Mouse (Mus musculus): ENCODE measurements around the gene Myh14. TPM values are rescaled to one million over a fixed set of nuclear protein-coding genes. Genes with fewer than 3 reads are reported as not detected.

The Myh14 gene
- total and polyA plus RNA-seq, 3 experiments, result under 0.01 to 0.08 TPM; not detected in 1

GRCm38 (mm10) chr7:44662168-44662567 lies 8.5 kb downstream of the Myh14 start:
- no peaks in the 10 kb centered on the region for H3K27me3 ChIP-seq (ENCODE audit: control insufficient read depth in 1 of 2, insufficient read depth in 2 of 2, low read length in 2 of 2)
- H3K79me2 ChIP-seq (ENCODE audit: control insufficient read depth, insufficient read depth, low read length, poor library complexity), result no peaks in the 10 kb centered on the region
- H3K36me3 ChIP-seq (ENCODE audit: control insufficient read depth in 1 of 2, insufficient read depth in 2 of 2, low read length in 2 of 2), result no peaks in the 10 kb centered on the region
- no peaks in the 10 kb centered on the region for H3K4me1 ChIP-seq (ENCODE audit: control insufficient read depth in 1 of 2, insufficient read depth in 2 of 2, low read length in 2 of 2)
- no peak for TF ChIP-seq ZC3H11A (IDR thresholded peaks at IDR 0.05; ENCODE audit: low read depth, low read length)
- no peak for TF ChIP-seq MAFK (IDR thresholded peaks at IDR 0.05; ENCODE audit: borderline replicate concordance, low read depth, low read length)
- TF ChIP-seq ZNF384 (IDR thresholded peaks at IDR 0.05; ENCODE audit: low read depth, low read length), result no peak
- no peak for TF ChIP-seq POLR2A (IDR thresholded peaks at IDR 0.05; ENCODE audit: control insufficient read depth in 1 of 2, insufficient read depth in 1 of 2, low read depth in 1 of 2, low read length in 2 of 2, poor library complexity in 1 of 2)
- no peak for TF ChIP-seq JUND (IDR thresholded peaks at IDR 0.05; ENCODE audit: low read depth, low read length)
- TF ChIP-seq USF1 (IDR thresholded peaks at IDR 0.05; ENCODE audit: low read depth, low read length), result no peak
- TF ChIP-seq BHLHE40 (IDR thresholded peaks at IDR 0.05; ENCODE audit: borderline replicate concordance, low read depth, low read length), result no peak
- no peak for TF ChIP-seq RAD21 (IDR thresholded peaks at IDR 0.05; ENCODE audit: low read depth, low read length)
- TF ChIP-seq TBP (IDR thresholded peaks at IDR 0.05; ENCODE audit: low read depth, low read length), result no peak
- no peak for TF ChIP-seq MAX (IDR thresholded peaks at IDR 0.05; ENCODE audit: low read length)
- TF ChIP-seq SIN3A (IDR thresholded peaks at IDR 0.05; ENCODE audit: low read length), result no peak
- TF ChIP-seq NELFE (IDR thresholded peaks at IDR 0.05; ENCODE audit: low read depth, low read length), result no peak
- TF ChIP-seq MYB (IDR thresholded peaks at IDR 0.05; ENCODE audit: low read depth, low read length), result no peak
- TF ChIP-seq MXI1 (IDR thresholded peaks at IDR 0.05; ENCODE audit: low read depth, low read length), result no peak
- no peak for TF ChIP-seq CHD1 (IDR thresholded peaks at IDR 0.05; ENCODE audit: low read depth, low read length)
- TF ChIP-seq HCFC1 (IDR thresholded peaks at IDR 0.05; ENCODE audit: low read depth, low read length), result no peak
- no peak for TF ChIP-seq GATA1 (IDR thresholded peaks at IDR 0.05; ENCODE audit: low read depth, low read length)
- TF ChIP-seq MEF2A (IDR thresholded peaks at IDR 0.05; ENCODE audit: extremely low read depth, insufficient replicate concordance, low read depth, low read length, poor library complexity, severe bottlenecking), result no peak
- no peak overlapping the region for H3K9ac ChIP-seq (ENCODE audit: control insufficient read depth, low read depth, low read length, poor library complexity, severe bottlenecking)
- no peak overlapping the region for H3K27ac ChIP-seq (ENCODE audit: control insufficient read depth, low read depth, low read length)
- H3K4me3 ChIP-seq (ENCODE audit: control insufficient read depth in 1 of 2, insufficient read depth in 1 of 2, low read depth in 2 of 2, low read length in 2 of 2), result no peak overlapping the region
- no peak for DNase-seq (ENCODE audit: low read depth, low spot score)
- H3K9me3 ChIP-seq (replicated peaks; ENCODE audit: insufficient read depth, low read length), result no peaks in the 10 kb centered on the region

- Histone ChIP-seq H3K27me3 (ENCODE audit: control insufficient read depth in 1 of 2, insufficient read depth in 2 of 2, low read length in 2 of 2) (no peaks in the 10 kb centered on the region), H3K9me3 (replicated peaks; ENCODE audit: insufficient read depth, low read length) (no peaks in the 10 kb centered on the region), H3K4me3 (ENCODE audit: control insufficient read depth in 1 of 2, insufficient read depth in 1 of 2, low read depth in 2 of 2, low read length in 2 of 2) (no peak overlapping the region), H3K4me1 (ENCODE audit: control insufficient read depth in 1 of 2, insufficient read depth in 2 of 2, low read length in 2 of 2) (no peaks in the 10 kb centered on the region), H3K36me3 (ENCODE audit: control insufficient read depth in 1 of 2, insufficient read depth in 2 of 2, low read length in 2 of 2) (no peaks in the 10 kb centered on the region), H3K79me2 (ENCODE audit: control insufficient read depth, insufficient read depth, low read length, poor library complexity) (no peaks in the 10 kb centered on the region), H3K27ac (ENCODE audit: control insufficient read depth, low read depth, low read length) (no peak overlapping the region), H3K9ac (ENCODE audit: control insufficient read depth, low read depth, low read length, poor library complexity, severe bottlenecking) (no peak overlapping the region)
- TF ChIP-seq SIN3A (IDR thresholded peaks at IDR 0.05; ENCODE audit: low read length), result no peak
- no peak for TF ChIP-seq TCF12 (IDR thresholded peaks at IDR 0.05; ENCODE audit: low read depth, low read length)
- TF ChIP-seq ETS1 (IDR thresholded peaks at IDR 0.05; ENCODE audit: low read depth, low read length), result no peak
- TF ChIP-seq MAX (IDR thresholded peaks at IDR 0.05; ENCODE audit: low read length), result no peak
- no peak for TF ChIP-seq JUND (IDR thresholded peaks at IDR 0.05; ENCODE audit: low read depth, low read length)
- no peak for TF ChIP-seq USF1 (IDR thresholded peaks at IDR 0.05; ENCODE audit: low read depth, low read length)
- TF ChIP-seq RAD21 (IDR thresholded peaks at IDR 0.05; ENCODE audit: low read depth, low read length), result no peak
- no peak for TF ChIP-seq MYB (IDR thresholded peaks at IDR 0.05; ENCODE audit: low read depth, low read length)
- TF ChIP-seq MAZ (IDR thresholded peaks at IDR 0.05; ENCODE audit: low read depth, low read length), result no peak
- TF ChIP-seq ZKSCAN1 (IDR thresholded peaks at IDR 0.05; ENCODE audit: low read depth, low read length), result no peak
- no peak for TF ChIP-seq ELF1 (IDR thresholded peaks at IDR 0.05; ENCODE audit: low read depth, low read length)
- TF ChIP-seq GATA1 (IDR thresholded peaks at IDR 0.05; ENCODE audit: low read depth, low read length), result no peak
- no peak for TF ChIP-seq ZC3H11A (IDR thresholded peaks at IDR 0.05; ENCODE audit: low read depth, low read length)
- no peak for TF ChIP-seq MYC (IDR thresholded peaks at IDR 0.05; ENCODE audit: low read depth, low read length)
- TF ChIP-seq POLR2AphosphoS5 (IDR thresholded peaks at IDR 0.05; ENCODE audit: borderline replicate concordance, low read depth, low read length), result no peak
- TF ChIP-seq GABPA (IDR thresholded peaks at IDR 0.05; ENCODE audit: low read depth, low read length), result no peak
- no peak for TF ChIP-seq USF2 (IDR thresholded peaks at IDR 0.05; ENCODE audit: borderline replicate concordance in 1 of 2, insufficient read depth in 1 of 2, low read depth in 1 of 2, low read length in 2 of 2)
- TF ChIP-seq NRF1 (IDR thresholded peaks at IDR 0.05; ENCODE audit: insufficient read depth, low read depth, low read length, poor library complexity, severe bottlenecking), result no peak
- TF ChIP-seq POLR2A (IDR thresholded peaks at IDR 0.05; ENCODE audit: control insufficient read depth in 1 of 2, insufficient read depth in 1 of 2, low read depth in 1 of 2, low read length in 2 of 2, poor library complexity in 1 of 2), result no peak
- no peak for DNase-seq (ENCODE audit: low read depth, low spot score)
Measured at GRCm38 (mm10) chr7:44661219-44661618, 9.4 kb downstream of the Myh14 start.

Measured in MEL (cell line).